Mouse (Mus musculus) hindbrain, embryonic 10.5 days (tissue): Measurements from ENCODE around the gene Apol7a. TPM values are rescaled to one million over a fixed set of nuclear protein-coding genes. Genes with fewer than 3 reads are reported as not detected.
"Not testable (repeated sequence)": the region's sequence is repeated elsewhere in the genome, so short reads cannot be mapped to it uniquely, and the experiment has no call there.

Experiments used
- DNase-seq: peaks from one replicate; pipeline ENCODE4 v3.0.0-alpha.2; 2017; ENCODE audit warnings: low spot score
- H3K27ac ChIP-seq: fragments of 300-500 bp; sonication (generic); 2 replicates; pipeline ENCODE4 v1.5.1; 2016; ENCODE audit warnings: mild to moderate bottlenecking, moderate library complexity
- H3K27me3 ChIP-seq: fragments of 300-500 bp; sonication (generic); 2 replicates; pipeline ENCODE4 v1.6.1; 2016; ENCODE audit warnings: mild to moderate bottlenecking; ENCODE audit not compliant: poor library complexity, insufficient read depth, severe bottlenecking
- H3K36me3 ChIP-seq: fragments of 300-500 bp; sonication (generic); 2 replicates; pipeline ENCODE4 v1.6.1; 2016; ENCODE audit warnings: mild to moderate bottlenecking, moderate library complexity
- H3K4me1 ChIP-seq: fragments of 300-500 bp; sonication (generic); replicated peaks from 2 replicates; pipeline ENCODE4 v1.6.1; 2016; ENCODE audit warnings: mild to moderate bottlenecking
- H3K4me3 ChIP-seq: fragments of 300-500 bp; sonication (generic); 2 replicates; pipeline ENCODE4 v1.5.1; 2016; ENCODE audit warnings: mild to moderate bottlenecking, moderate library complexity
- H3K9me3 ChIP-seq: fragments of 300-500 bp; sonication (generic); 2 replicates; pipeline ENCODE4 v1.6.1; 2016; ENCODE audit warnings: mild to moderate bottlenecking, moderate library complexity
- WGBS: fragments of 180-500 bp; shearing (Covaris S2); methylation state at CpG from one replicate; pipeline ENCODE4 v1.1.7; 2016; 5-methylcytosine and 5-hydroxymethylcytosine counted together
- polyA plus RNA-seq: library from polyadenylated mRNA; unstranded; fragments of >200 nt; fragmentation: Nextera tagmentation; extraction: Ambion mirVana; gene quantifications from 2 replicates; pipeline ENCODE4 v1.2.1, GENCODE M21; 2016

Gene Apol7a
- polyA plus RNA-seq, 1 experiment from 2014 or later, result not detected

DNA sequence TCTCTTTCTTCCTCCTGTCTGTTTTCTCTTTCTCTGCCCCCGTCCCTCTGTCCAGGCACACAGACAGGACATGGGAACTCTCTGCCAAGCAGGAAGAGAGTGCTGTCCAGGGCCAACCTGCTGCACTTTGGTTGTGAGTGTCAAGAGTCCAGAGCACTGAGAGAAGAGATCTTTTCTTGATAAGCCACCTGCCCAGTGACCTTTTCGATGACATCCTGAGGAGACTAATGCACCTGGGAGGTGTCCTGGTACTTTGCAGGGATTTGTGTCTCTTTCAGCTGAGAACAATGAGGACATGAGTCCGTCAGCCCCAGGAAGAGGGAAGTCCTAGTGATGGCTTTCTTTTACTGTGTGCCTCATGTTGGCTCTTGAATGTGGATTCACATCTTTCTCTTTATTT, 5.1 kb downstream of the Apol7a start:
- not testable (repeated sequence) for H3K9me3 ChIP-seq, H3K27me3 ChIP-seq, H3K4me3 ChIP-seq, H3K4me1 ChIP-seq, H3K27ac ChIP-seq, DNase-seq, H3K36me3 ChIP-seq
- 73% methylated on average over 3 of the region's 3 CpGs for WGBS

DNA sequence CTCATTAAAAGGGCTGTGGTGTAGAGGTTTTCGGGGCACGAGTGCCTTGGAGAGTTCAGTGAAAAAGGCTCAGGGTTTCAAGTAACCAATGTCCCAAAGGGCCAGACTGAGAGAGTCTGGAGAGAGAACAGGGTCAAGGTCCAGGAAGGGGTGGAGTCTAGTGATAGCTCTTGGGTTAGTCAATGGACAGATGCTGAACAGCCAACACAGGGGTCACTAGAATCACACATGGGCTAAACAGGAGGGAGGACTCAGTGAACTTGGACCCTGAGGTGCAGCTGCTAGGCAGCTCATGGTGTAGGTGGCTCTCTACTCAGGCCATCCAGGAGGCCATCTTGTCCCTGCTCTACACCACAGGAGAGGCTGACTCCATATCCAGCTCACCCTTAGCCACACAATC, 11.4 kb downstream of the Apol7a start:
- Histone ChIP-seq H3K9me3 (no peaks in the 10 kb centered on the region), H3K4me3 (no peak overlapping the region), H3K4me1 (no peaks in the 10 kb centered on the region), H3K27ac (no peak overlapping the region), H3K36me3 (no peaks in the 10 kb centered on the region), H3K27me3 (no peaks in the 10 kb centered on the region)
- 82% methylated on average over 2 of the region's 2 CpGs for WGBS
- no peak for DNase-seq

DNA sequence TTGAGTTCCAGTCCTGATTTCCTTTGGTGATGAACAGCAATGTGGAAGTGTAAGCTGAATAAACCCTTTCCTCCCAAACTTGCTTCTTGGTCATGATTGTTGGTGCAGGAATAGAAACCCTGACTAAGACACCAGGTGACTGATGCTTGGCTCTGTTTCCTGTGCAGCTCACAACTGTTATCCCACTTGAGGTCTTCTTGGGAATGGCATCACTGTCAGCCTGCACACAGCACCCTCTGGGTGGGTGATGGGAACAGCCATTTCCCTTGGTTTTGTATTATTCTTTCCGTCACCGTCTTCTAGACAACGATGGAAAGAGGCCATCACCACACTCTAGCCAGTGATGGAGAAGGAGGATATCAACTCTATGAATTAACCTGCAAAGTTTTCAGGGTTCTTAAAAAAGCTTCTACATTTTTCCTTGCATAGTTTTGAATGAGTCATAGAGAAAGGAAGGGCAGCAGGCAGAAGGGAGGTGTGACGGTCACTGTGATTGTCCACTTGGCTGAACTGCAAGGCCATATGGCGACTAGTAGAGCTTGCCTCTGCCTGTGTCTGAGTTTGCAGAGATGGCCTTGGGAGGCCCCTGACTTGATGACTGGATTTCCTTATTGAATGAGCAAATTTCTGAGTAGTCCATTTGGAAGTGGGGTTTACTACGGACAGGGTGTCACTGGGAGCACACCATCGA, 14.4 kb downstream of the Apol7a start:
- no peak for DNase-seq
- Histone ChIP-seq H3K4me3 (no peak overlapping the region), H3K27me3 (no peaks in the 10 kb centered on the region), H3K27ac (no peak overlapping the region), H3K4me1 (no peaks in the 10 kb centered on the region), H3K36me3 (no peaks in the 10 kb centered on the region), H3K9me3 (no peaks in the 10 kb centered on the region)
- WGBS, result 92% methylated on average over 7 of the region's 7 CpGs

DNA sequence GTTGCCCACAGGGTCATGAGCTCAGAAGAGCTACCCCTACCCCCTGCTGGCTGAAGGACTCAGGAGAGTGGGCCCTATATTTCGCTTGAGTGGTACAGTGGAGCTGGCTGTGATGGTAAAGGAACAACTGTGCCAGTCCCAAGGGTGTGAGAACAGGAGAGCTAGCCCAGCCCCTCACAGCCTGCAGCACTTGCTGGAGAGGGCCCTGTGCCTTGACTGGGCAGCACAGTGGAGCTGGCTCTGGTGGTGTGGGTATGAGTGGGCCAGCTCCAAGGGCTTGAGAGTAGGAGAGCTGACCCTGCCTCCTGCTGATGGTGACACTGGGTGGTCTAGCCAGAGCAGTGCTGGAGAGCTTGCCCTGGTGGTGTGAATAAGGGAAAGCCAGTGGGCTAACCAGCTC, 16.0 kb downstream of the Apol7a start:
- no peak for DNase-seq
- 62% methylated on average over 1 of the region's 1 CpGs for WGBS
- H3K27ac ChIP-seq, result no peak overlapping the region
- H3K4me3 ChIP-seq, result no peak overlapping the region
- H3K36me3 ChIP-seq, result no peaks in the 10 kb centered on the region
- no peaks in the 10 kb centered on the region for H3K27me3 ChIP-seq
- no peaks in the 10 kb centered on the region for H3K9me3 ChIP-seq
- H3K4me1 ChIP-seq, result no peaks in the 10 kb centered on the region

DNA sequence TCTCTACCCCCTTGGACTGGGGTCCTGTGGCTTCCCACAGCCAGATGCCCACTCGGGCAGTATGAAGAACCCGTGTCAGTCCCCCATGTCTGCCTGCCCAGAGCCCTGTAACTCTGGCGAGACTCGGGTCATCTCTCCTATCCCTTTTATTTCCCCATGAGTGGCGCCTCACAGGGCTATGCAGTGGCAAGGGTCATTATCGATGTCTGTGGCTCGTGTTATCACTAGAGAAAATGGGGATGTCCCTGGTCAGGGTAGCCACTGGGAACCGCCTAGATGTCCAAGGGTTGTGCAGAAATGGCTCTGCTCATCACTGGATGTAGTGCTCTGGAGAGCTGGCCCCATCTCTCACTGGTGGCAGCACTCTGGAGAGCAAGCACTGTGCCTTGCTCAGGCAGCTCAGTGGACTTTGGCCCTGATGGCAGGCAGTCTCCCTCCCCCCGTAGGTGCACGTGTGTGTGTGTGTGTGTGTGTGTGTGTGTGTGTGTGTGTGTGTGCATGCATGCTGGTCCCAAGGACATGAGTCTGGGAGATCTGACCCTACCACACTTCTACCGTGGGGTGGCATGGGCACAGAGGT, 16.5 kb downstream of the Apol7a start:
- Histone ChIP-seq H3K4me1 (no peaks in the 10 kb centered on the region), H3K27me3 (no peaks in the 10 kb centered on the region), H3K9me3 (no peaks in the 10 kb centered on the region), H3K4me3 (no peak overlapping the region), H3K36me3 (no peaks in the 10 kb centered on the region), H3K27ac (no peak overlapping the region)
- no peak for DNase-seq
- WGBS, result 88% methylated on average over 11 of the region's 11 CpGs

DNA sequence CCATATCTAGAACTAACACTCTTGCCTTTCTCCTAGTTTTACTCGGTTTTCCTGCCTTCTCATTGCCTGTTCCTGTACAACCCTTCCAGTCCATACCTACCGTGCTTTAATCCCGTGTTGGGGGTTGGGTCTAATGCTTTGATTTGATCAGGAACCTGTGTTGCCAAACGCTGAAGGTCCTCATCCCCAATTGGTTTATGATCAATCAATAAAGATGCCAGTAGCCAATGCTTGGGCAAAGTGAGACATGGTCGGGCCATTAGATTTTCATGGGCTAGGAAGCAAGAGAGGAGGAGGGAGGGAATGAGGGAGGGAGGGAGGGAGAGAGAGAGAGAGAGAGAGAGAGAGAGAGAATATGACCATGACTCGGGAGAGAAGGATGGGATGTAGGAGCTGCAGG, 17.4 kb downstream of the Apol7a start:
- H3K36me3 ChIP-seq, result no peaks in the 10 kb centered on the region
- H3K27me3 ChIP-seq, result no peaks in the 10 kb centered on the region
- H3K4me1 ChIP-seq, result no peaks in the 10 kb centered on the region
- no peak overlapping the region for H3K4me3 ChIP-seq
- no peak for DNase-seq
- 84% methylated on average over 6 of the region's 6 CpGs for WGBS
- no peaks in the 10 kb centered on the region for H3K9me3 ChIP-seq
- H3K27ac ChIP-seq, result no peak overlapping the region

DNA sequence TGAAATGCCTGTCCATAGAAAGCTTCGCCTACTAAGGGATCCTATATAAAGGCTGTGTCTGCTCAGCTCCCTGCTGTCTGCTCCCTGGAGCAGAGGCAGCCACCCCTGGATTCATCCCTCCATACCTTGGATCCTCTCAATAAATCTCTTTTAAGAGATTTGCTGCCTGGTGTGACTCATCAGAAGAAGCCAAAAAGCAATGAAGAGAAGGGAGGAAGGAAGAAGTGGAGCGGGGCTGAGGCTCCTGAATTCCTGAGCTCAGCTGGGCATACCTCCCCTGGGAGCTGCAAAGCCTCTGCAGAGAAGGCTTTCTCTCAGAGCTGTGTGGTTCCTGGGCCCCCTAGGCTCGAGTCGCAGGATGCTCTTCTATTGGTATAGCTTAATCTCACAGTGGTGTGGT, 19.0 kb downstream of the Apol7a start:
- Histone ChIP-seq H3K27me3 (no peaks in the 10 kb centered on the region), H3K9me3 (no peaks in the 10 kb centered on the region), H3K4me3 (no peak overlapping the region), H3K36me3 (no peaks in the 10 kb centered on the region), H3K4me1 (no peaks in the 10 kb centered on the region), H3K27ac (no peak overlapping the region)
- no peak for DNase-seq
- 44% methylated on average over 4 of the region's 4 CpGs for WGBS

DNA sequence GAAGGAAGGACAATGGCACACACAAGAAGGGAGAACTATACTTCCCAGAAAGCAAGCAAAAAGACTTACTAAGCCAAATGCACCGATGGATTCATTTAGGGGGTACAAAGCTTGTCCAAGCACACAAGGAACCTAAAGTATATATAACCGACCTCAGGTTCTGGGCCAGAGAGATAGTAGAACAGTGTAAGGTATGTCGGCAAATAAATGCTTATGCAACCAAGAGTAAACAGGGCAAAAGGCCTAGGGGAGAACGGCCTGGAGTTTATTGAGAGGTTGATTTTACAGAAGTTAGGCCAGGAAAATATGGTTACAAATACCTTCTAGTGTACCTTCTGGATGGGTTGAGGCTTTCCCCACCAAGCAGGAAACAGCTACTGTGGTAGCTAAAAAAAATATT, 21.5 kb downstream of the Apol7a start:
- Histone ChIP-seq H3K9me3 (no peaks in the 10 kb centered on the region), H3K27me3 (no peaks in the 10 kb centered on the region), H3K27ac (no peak overlapping the region), H3K4me3 (no peak overlapping the region), H3K36me3 (no peaks in the 10 kb centered on the region), H3K4me1 (no peaks in the 10 kb centered on the region)
- 94% methylated on average over 4 of the region's 4 CpGs for WGBS
- no peak for DNase-seq

DNA sequence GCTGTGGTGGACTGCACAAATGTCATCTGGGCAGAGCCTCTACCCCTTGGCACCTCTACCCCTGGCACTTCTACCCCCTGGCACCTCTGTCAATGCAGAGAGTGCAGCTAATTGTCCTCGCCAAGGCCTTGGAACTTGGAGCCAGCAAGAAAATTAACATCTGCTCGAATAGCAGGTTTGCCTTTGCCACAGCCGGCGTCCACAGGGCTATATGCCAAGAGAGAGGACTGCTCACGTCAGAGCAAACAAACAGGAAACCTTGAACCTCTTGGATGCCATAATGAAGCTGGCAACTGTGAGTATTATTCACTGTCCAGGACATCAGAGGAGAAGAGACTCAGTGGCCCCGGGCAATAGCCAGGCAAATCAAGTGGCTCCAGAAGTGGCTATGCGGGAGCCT, 22.0 kb downstream of the Apol7a start:
- DNase-seq, result no peak
- Histone ChIP-seq H3K9me3 (no peaks in the 10 kb centered on the region), H3K27me3 (no peaks in the 10 kb centered on the region), H3K4me3 (no peak overlapping the region), H3K4me1 (no peaks in the 10 kb centered on the region), H3K36me3 (no peaks in the 10 kb centered on the region), H3K27ac (no peak overlapping the region)
- WGBS, result 89% methylated on average over 7 of the region's 7 CpGs

DNA sequence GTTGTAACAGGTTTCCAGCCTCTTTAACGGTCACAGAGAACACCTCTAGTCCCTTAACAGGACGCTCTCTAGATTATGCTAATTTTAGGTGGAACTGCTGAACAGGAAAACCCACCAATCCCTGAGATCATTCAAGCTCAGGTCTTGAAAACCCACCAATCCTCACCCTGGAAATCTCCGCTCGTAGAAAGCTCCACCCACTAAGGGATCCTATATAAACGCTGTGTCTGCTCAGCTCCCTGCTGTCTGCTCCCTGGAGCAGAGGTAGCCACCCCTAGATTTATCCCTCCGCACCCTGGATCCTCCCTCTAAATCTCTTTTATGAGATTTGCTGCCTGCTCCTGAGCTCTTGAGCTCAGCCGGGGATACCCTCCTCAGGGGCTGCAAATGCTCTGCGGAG, 28.3 kb downstream of the Apol7a start:
- H3K27ac ChIP-seq, result no peak overlapping the region
- H3K9me3 ChIP-seq, result no peaks in the 10 kb centered on the region
- peaks cover 32% of the 10 kb centered on the region for H3K4me1 ChIP-seq
- DNase-seq, result no peak
- H3K36me3 ChIP-seq, result no peaks in the 10 kb centered on the region
- 92% methylated on average over 8 of the region's 8 CpGs for WGBS
- no peak overlapping the region for H3K4me3 ChIP-seq
- H3K27me3 ChIP-seq, result no peaks in the 10 kb centered on the region

DNA sequence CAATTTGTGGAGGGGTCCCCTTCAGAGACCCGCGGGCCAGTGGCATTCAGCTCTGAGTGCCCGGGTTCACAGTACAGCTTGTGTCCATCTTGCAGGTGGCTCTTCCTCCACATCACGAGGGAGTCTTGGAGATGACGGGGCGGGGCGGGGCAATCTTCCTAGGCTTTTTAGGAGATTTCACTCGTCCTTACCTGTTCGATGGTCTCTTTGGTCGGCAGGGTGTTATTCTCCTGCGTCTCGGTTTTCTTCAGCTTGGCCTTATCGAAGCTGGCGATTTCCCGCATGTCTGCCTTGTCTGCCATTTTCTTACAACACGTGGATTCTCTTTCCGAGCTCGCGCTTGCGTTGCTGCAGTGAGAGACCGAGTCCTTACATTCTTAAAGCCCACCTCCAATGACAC, 28.9 kb downstream of the Apol7a start:
- no peak for DNase-seq
- Histone ChIP-seq H3K4me1 (peaks cover 36% of the 10 kb centered on the region), H3K36me3 (no peaks in the 10 kb centered on the region), H3K9me3 (no peaks in the 10 kb centered on the region), H3K4me3 (no peak overlapping the region), H3K27ac (no peak overlapping the region), H3K27me3 (no peaks in the 10 kb centered on the region)
- 94% methylated on average over 21 of the region's 21 CpGs for WGBS

DNA sequence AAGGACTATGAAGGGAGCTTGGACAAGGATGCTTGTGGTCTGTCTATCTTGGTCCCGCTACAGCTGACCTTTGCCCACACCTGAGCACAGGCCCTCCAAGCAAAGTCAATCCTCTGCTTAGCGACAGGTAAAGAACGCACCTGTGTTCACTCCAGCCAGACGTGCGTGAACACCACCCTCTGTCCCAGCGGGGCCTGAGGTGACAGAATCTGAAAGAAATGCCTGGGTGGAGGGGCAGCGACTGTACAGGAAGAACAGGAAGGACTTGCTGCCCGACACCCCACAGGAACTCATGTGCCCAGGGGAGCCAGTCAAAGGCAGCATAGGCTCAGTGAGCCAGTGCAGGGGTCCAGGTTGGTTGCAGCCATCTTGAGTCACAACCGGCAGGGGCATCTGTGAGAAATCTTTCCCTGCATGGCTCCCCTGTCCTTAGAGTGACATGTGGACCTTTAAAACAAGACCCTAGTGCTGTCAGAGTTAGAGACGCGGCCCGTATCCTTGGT, 30.0 kb downstream of the Apol7a start:
- H3K27ac ChIP-seq, result no peak overlapping the region
- 84% methylated on average over 12 of the region's 12 CpGs for WGBS
- DNase-seq, result no peak
- H3K4me3 ChIP-seq, result no peak overlapping the region
- peaks cover 45% of the 10 kb centered on the region for H3K4me1 ChIP-seq
- H3K9me3 ChIP-seq, result no peaks in the 10 kb centered on the region
- no peaks in the 10 kb centered on the region for H3K27me3 ChIP-seq
- no peaks in the 10 kb centered on the region for H3K36me3 ChIP-seq

DNA sequence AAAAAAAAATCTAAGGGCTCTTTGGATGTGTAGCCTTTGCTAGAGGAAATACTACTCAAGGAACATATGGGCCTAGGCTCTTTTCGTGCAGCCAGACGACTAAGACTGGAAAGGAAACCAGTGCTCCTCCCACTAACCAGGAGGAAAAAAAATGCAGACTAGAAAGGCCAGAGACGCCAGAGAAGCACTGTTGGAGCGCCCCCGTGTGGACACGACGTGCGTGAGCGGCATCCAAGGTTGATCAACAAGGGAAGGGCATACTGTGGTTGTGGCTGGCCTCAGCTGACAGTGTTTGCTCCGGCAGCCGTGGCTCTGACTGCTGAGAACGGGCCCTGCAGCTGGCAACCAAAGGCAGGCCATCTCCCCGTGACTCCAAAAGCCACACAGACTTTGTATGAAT, 30.8 kb downstream of the Apol7a start:
- Histone ChIP-seq H3K9me3 (no peaks in the 10 kb centered on the region), H3K4me3 (no peak overlapping the region), H3K36me3 (no peaks in the 10 kb centered on the region), H3K4me1 (peaks cover 52% of the 10 kb centered on the region), H3K27me3 (no peaks in the 10 kb centered on the region), H3K27ac (peak overlapping the region; percentile 92)
- under 1% methylated on average over 13 of the region's 13 CpGs for WGBS
- DNase-seq, result peak; percentile 95

DNA sequence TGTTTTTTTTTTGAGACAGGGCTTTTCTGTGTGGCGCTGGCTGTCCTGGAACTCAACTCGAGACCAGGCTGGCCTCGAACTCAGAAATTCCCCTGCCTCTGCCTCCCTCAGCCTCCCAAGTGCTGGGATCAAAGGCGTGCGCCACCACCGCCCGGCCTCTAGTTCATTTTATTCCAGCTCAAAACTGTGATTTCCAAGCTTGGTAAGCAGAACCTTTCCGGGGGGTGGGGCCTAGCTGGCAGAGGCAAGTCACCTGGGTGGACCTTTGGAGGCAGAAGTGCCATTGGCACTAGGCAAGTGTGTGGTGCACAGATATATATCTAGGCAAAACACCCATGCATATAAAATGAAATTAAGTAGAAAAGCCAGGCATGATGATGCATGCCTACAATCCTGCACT, 31.4 kb downstream of the Apol7a start:
- Histone ChIP-seq H3K36me3 (no peaks in the 10 kb centered on the region), H3K4me1 (peaks cover 58% of the 10 kb centered on the region), H3K9me3 (no peaks in the 10 kb centered on the region), H3K27ac (peak overlapping the region; percentile 92), H3K4me3 (no peak overlapping the region), H3K27me3 (no peaks in the 10 kb centered on the region)
- DNase-seq, result no peak
- 47% methylated on average over 8 of the region's 8 CpGs for WGBS
